Mouse (Mus musculus): ENCODE results near the gene Amigo2.

- TF ChIP-seq EP300 (IDR thresholded peaks at IDR 0.05; ENCODE audit: low read depth in 1 of 2, low read length in 2 of 2) (no peak), CHD2 (IDR thresholded peaks at IDR 0.05; ENCODE audit: low read length) (no peak), ZKSCAN1 (IDR thresholded peaks at IDR 0.05; ENCODE audit: low read depth, low read length) (no peak), POLR2A (IDR thresholded peaks at IDR 0.05; ENCODE audit: control insufficient read depth in 1 of 2, insufficient read depth in 1 of 2, low read depth in 1 of 2, low read length in 2 of 2, poor library complexity in 1 of 2) (no peak), TCF12 (IDR thresholded peaks at IDR 0.05; ENCODE audit: low read depth, low read length) (no peak), POLR2AphosphoS2 (IDR thresholded peaks at IDR 0.05; ENCODE audit: low read length) (no peak), ZNF384 (IDR thresholded peaks at IDR 0.05; ENCODE audit: low read depth, low read length) (no peak)
These were observed 1.7 kb downstream of the Amigo2 start for GRCm38 (mm10) chr15:97245392-97245791.

All from MEL (cell line).